Mouse (Mus musculus) embryonic facial prominence, embryonic 10.5 days (tissue): ENCODE measurements around the gene Olfr987. TPM values are rescaled to one million over a fixed set of nuclear protein-coding genes. Genes with fewer than 3 reads are reported as not detected.
"Not testable (repeated sequence)": the region's sequence is repeated elsewhere in the genome, so short reads cannot be mapped to it uniquely, and the experiment has no call there.

Experiments used
- DNase-seq: peaks from one replicate; pipeline ENCODE4 v3.0.0-alpha.2; 2017; ENCODE audit warnings: low spot score
- H3K27ac ChIP-seq: fragments of 300-500 bp; sonication (generic); replicated peaks from 2 replicates; pipeline ENCODE4 v1.5.1; 2016; ENCODE audit warnings: mild to moderate bottlenecking
- H3K27me3 ChIP-seq: fragments of 300-500 bp; sonication (generic); replicated peaks from 2 replicates; pipeline ENCODE4 v1.6.1; 2016; ENCODE audit warnings: low read depth, mild to moderate bottlenecking; ENCODE audit not compliant: poor library complexity, severe bottlenecking
- H3K36me3 ChIP-seq: fragments of 300-500 bp; sonication (generic); replicated peaks from 2 replicates; pipeline ENCODE4 v1.6.1; 2016; ENCODE audit warnings: mild to moderate bottlenecking, moderate library complexity
- H3K4me1 ChIP-seq: fragments of 300-500 bp; sonication (generic); 2 replicates; pipeline ENCODE4 v1.6.1; 2016
- H3K4me3 ChIP-seq: fragments of 300-500 bp; sonication (generic); 2 replicates; pipeline ENCODE4 v1.5.1; 2016; ENCODE audit warnings: mild to moderate bottlenecking, moderate library complexity
- H3K9me3 ChIP-seq: fragments of 300-500 bp; sonication (generic); 2 replicates; pipeline ENCODE4 v1.6.1; 2016; ENCODE audit warnings: mild to moderate bottlenecking
- WGBS: fragments of 180-500 bp; shearing (Covaris S2); methylation state at CpG from one replicate; pipeline ENCODE4 v1.1.7; 2016; 5-methylcytosine and 5-hydroxymethylcytosine counted together
- polyA plus RNA-seq: library from polyadenylated mRNA; unstranded; fragments of >200 nt; fragmentation: Nextera tagmentation; extraction: Ambion mirVana; gene quantifications from 2 replicates; pipeline ENCODE4 v1.2.1, GENCODE M21; 2016

Gene Olfr987
- polyA plus RNA-seq, result not detected in 2 replicates

DNA sequence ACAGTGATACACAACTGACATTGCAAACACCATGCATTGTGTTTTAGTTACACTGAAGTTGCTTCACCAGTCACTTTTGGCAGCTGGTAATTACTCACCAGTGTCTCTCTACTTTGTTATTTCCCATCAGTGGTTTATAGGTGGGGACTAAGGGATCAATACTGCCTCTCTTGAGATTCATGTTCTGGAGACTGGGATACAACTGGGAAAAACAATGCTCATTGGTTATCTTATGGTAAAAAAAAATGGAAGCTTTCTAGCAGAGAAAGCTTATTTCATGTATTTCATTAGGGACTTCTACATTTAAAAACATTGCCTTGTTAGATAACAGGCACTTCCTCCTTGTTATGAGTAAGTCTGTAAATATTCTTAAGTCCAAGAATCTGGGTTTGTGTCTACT, at the start of gene Olfr987:
Olfr987 (minus strand) TSS at position 101 of the 400 bp plus-strand sequence.
- not testable (repeated sequence) for H3K27ac ChIP-seq, H3K36me3 ChIP-seq, DNase-seq, H3K9me3 ChIP-seq, H3K4me3 ChIP-seq, H3K4me1 ChIP-seq, H3K27me3 ChIP-seq

DNA sequence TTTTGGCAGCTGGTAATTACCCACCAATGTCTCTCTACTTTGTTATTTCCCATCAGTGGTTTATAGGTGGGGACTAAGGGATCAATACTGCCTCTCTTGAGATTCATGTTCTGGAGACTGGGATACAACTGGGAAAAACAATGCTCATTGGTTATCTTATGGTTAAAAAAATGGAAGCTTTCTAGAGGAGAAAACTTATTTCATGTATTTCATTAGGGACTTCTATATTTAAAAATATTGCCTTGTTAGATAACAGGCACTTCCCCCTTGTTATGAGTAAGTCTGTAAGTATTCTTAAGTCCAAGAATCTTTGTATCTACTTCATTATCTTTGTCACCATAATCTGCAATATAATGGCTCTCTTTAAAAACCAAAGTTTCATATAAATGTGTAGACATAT, 24.0 kb upstream of the Olfr987 start, which contains the start of gene Olfr988:
Olfr988 (minus strand) TSS at position 101 of the 400 bp plus-strand sequence.
- H3K4me3 ChIP-seq, H3K4me1 ChIP-seq, H3K36me3 ChIP-seq, H3K27ac ChIP-seq, DNase-seq, H3K9me3 ChIP-seq, H3K27me3 ChIP-seq: not testable (repeated sequence)

DNA sequence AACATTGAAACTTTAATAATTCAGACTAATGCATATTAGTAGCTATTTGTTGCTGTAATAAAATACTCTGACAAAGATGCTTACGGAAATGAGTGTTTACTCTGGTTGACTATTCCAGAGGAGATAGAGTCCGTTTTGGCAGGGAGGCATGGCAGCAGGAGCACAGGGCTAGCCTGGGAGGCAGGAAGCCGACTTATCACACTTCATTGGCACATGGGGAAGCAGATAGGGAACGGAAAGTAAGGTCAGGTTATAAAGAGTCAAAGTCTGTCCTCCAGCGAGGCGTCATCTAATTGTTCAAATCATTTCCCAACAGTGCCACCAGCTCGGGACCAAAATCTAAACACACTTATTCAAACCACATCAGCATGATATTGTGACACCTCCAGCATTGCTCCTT, 857 bp upstream of the Olfr987 start:
- no peaks in the 10 kb centered on the region for H3K36me3 ChIP-seq
- WGBS, result 83% methylated on average over 7 of the region's 7 CpGs

DNA sequence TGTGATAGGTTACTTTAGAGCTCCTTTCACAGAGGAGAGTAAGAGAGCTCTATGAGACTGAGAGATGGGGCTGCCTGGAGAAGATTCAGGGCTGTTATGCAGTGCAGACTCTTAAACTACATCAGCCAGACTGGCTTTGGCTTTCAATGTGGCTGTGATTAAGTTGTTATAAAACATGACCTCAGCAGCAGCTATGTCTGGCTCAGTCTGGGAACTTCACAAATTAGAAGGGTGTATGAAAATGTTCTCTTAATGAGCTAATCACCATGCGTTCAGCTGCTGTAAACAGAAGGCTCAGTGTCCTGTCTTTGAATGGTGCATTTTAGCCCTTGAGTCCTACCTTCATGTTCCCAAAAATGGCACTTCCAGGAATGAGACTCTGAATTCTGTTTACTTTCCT, 20.0 kb downstream of the Olfr987 start:
- Histone ChIP-seq H3K4me3 (no peak overlapping the region), H3K9me3 (no peaks in the 10 kb centered on the region), H3K27ac (no peak overlapping the region), H3K36me3 (no peaks in the 10 kb centered on the region), H3K27me3 (no peaks in the 10 kb centered on the region), H3K4me1 (peaks cover 3% of the 10 kb centered on the region; the same call in 1 of the 2 replicates)
- 47% methylated on average over 1 of the region's 1 CpGs for WGBS
- DNase-seq, result no peak

More for the DNA sequence above, 857 bp upstream of the Olfr987 start:
- Histone ChIP-seq H3K27me3 (no peaks in the 10 kb centered on the region), H3K27ac (no peak overlapping the region), H3K9me3 (no peaks in the 10 kb centered on the region), H3K4me3 (no peak overlapping the region), H3K4me1 (no peaks in the 10 kb centered on the region)
- no peak for DNase-seq

DNA sequence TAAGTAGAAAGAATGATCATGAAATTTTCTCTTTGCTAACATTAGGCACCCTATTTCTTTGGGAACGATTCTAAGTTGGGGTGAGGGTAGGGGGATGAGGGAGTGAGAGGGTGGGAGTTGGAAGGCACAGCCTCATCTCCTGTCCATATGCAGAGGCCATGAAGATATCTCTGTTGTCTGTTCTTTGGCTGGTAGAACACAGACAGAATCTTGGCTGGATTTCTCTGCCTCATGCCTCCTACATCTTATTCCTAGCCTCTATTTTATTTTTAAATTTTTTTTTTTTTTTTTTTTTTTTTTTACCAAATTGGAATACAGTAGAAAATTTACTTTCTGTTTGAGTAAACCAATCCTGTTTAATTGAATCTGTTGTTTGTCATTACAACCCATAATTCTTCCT, 53.7 kb downstream of the Olfr987 start:
- Histone ChIP-seq H3K36me3 (no peaks in the 10 kb centered on the region), H3K27me3 (no peaks in the 10 kb centered on the region), H3K4me1 (no peaks in the 10 kb centered on the region), H3K4me3 (no peak overlapping the region), H3K27ac (no peak overlapping the region), H3K9me3 (no peaks in the 10 kb centered on the region)
- no peak for DNase-seq
- WGBS, result 76% methylated on average over 1 of the region's 1 CpGs

DNA sequence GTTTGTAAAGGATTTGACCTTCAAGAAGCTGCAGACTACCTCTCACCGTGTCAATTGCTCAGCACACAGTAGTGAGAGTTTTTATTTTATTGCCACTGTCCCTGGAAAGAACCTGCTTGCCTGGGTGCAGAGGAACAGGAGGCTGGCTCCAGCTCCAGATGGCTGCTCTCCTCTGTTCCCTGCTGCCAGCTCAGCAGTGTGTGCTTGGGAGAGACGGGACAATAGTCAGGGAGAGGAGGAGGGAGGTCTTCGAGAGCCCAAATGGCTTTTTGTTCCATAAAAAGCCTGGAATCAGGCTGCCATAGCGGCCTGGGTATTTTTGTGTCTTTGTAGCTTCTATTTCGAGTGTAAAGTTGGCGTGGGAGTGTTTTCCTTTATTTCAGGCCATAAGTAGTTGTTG, 54.5 kb downstream of the Olfr987 start:
- WGBS, result 47% methylated on average over 6 of the region's 6 CpGs
- Histone ChIP-seq H3K36me3 (no peaks in the 10 kb centered on the region), H3K27ac (no peak overlapping the region), H3K27me3 (no peaks in the 10 kb centered on the region), H3K4me3 (no peak overlapping the region), H3K9me3 (no peaks in the 10 kb centered on the region), H3K4me1 (no peaks in the 10 kb centered on the region)
- DNase-seq, result no peak

DNA sequence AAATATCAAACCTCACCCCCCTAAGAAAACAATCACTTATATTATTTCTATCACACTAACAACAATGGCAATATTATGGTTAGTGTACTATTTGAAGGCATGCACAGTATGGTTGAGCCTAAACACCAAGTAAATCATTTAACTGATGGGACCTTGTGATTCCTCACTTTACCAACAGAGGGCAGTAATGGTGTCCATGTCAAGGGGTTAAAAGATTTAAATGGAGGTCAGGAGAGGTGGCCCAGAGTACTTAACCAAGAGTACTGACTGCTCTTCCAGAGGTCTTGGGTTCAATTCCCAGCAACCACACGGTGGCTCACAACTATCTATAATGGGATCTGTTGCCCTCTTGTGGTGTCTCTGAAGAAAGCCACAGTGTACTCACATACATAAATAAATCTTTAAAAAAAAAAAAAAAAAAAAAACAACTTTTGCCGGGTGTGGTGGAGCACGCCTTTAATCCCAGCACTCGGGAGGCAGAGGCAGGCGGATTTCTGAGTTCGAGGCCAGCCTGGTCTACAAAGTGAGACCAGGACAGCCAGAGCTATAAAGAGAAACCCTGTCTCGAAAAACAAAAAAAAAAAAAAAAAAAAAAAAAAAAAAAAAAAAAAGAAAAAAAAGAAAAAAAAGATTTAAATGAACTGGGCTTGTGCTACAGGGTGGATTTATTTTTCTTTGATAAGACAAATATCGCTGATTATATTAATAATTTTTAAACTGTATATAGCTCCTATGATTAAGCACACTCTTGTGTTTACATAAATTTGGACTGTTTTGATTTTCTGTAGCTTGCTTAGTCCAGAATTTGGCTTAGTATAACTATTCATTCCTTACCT, 55.3 kb downstream of the Olfr987 start:
- no peak for DNase-seq
- 83% methylated on average over 8 of the region's 8 CpGs for WGBS
- H3K4me1 ChIP-seq, result no peaks in the 10 kb centered on the region
- no peaks in the 10 kb centered on the region for H3K27me3 ChIP-seq
- H3K4me3 ChIP-seq, result no peak overlapping the region
- no peak overlapping the region for H3K27ac ChIP-seq
- H3K9me3 ChIP-seq, result no peaks in the 10 kb centered on the region
- H3K36me3 ChIP-seq, result no peaks in the 10 kb centered on the region

DNA sequence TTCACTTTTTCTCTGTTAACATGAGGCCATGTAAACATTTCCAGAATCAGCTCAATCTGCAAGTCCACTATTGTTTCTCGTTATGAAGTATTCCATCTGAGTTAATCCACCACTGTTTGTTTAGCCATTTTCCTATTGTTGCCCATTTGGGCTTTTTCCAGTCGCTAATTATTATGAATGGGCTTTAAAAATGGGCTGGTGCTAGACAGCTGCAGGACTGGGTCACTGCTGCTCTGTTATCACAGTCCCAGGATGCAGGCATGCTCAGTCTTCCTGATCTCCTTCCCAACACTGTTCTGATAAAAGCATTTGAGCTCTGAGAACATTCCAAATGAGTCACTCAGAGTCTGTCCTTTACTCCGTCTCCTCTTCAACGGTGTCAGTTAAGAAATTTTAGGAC, 58.1 kb downstream of the Olfr987 start:
- no peak overlapping the region for H3K4me3 ChIP-seq
- DNase-seq, result no peak
- H3K27me3 ChIP-seq, result no peaks in the 10 kb centered on the region
- no peaks in the 10 kb centered on the region for H3K36me3 ChIP-seq
- 74% methylated on average over 4 of the region's 4 CpGs for WGBS
- H3K9me3 ChIP-seq, result no peaks in the 10 kb centered on the region
- no peaks in the 10 kb centered on the region for H3K4me1 ChIP-seq
- no peak overlapping the region for H3K27ac ChIP-seq

Other genes starting within 250 kb of the Olfr987 start
- 40.2 and 42.2 TPM in 2 replicates for gene Aplnr, start 203.1 kb downstream of the Olfr987 start, polyA plus RNA-seq
- gene Lrrc55, start 142.1 kb downstream of the Olfr987 start, polyA plus RNA-seq, result 0.32 and 0.60 TPM in 2 replicates
- not detected in 2 replicates for gene Olfr988, start 23.9 kb upstream of the Olfr987 start, polyA plus RNA-seq
- gene Olfr992, start 70.2 kb upstream of the Olfr987 start, polyA plus RNA-seq, result not detected in 2 replicates
- gene Olfr993, start 75.6 kb upstream of the Olfr987 start, polyA plus RNA-seq, result not detected in 2 replicates
- not detected in 2 replicates for gene Olfr994, start 97.1 kb upstream of the Olfr987 start, polyA plus RNA-seq
- not detected in 2 replicates for gene Olfr995, start 104.3 kb upstream of the Olfr987 start, polyA plus RNA-seq
- 0.09 TPM in 1 of 2 replicates, not detected in the other for gene 4833423E24Rik, start 179.7 kb upstream of the Olfr987 start, polyA plus RNA-seq
- gene Olfr996, start 239.9 kb upstream of the Olfr987 start, polyA plus RNA-seq, result not detected in 2 replicates
- not detected in 2 replicates for gene Olfr998, start 249.6 kb upstream of the Olfr987 start, polyA plus RNA-seq